ENCODE assay signal across 11 mouse cellular contexts in the genomic region with DNA sequence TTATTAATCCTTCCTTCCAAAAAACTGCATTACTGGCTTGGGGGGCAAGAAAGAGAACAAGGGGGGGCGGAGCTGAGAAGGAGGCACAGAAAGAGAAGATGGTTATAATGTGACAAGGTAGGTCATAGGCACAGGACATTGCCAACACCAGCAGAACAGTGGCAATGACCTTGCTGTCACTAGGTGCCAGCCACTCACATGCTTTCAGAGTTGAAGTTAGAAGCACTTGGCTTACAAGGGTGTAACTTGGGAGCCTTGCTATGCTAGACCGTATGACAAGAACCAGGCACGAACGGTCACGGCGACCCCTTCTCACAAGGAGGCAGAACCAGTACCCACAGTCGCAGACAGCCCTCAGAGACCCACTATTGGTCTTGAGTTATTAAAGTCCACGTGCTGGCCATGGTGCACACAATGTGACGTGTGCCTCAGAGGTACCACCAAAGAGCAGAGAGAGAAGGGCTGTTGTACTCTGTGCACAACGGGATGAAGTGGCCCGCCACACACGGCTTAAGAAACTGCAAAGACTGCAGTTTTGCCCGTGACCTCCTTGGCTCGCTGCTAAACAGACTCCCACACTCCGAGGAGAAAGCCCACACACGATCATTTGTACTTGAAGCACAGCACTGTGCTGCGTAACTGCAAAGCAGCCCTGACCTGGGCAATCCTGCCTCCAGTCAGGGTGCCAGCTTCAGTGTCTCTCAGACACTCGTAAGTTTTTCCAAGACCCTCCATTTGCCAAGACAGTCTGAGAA. TPM values are rescaled to one million over a fixed set of nuclear protein-coding genes. Genes with fewer than 3 reads are reported as not detected.
DNase-seq lines count a peak whose midpoint lies in the region; ATAC-seq and TF ChIP-seq lines count a peak whose summit lies in the region.
"Had no signal": no experiment of that assay in that cellular context is flagged by ENCODE, and none has a peak within 500 bp of the region (broad histone marks: within the 10 kb centered on the region; RNA-seq: fewer than 3 reads in every experiment).

No protein-coding gene starts in this region.

- no peak overlapping the region for H3K4me2 ChIP-seq in forebrain, postnatal 0 days (ENCODE audit: low read depth)
- H3K4me2 ChIP-seq in forebrain, embryonic 15.5 days (replicated peaks), result no peak overlapping the region
- H3K4me2 ChIP-seq: heart, embryonic 12.5 days had no signal

- 0 out of 2 replicates have a peak, but pooled peaks cover 4% of the 10 kb centered on the region for H3K4me1 ChIP-seq in forebrain, postnatal 0 days (ENCODE audit: insufficient read depth)
- H3K4me1 ChIP-seq in forebrain, embryonic 15.5 days, result peaks cover 6% of the 10 kb centered on the region

- ATAC-seq in forebrain, postnatal 0 days, result peak; percentile 61
- ATAC-seq in forebrain, embryonic 15.5 days (replicated peaks), result no peak
- no peak for ATAC-seq in erythroblast, adult 5-6 weeks (replicated peaks; ENCODE audit: low FRiP score, poor library complexity, severe bottlenecking)

- TF ChIP-seq POLR2A in brain, embryonic 14.5 days (IDR thresholded peaks at IDR 0.05; ENCODE audit: borderline replicate concordance, extremely low read depth, insufficient read depth, insufficient read length, poor library complexity, severe bottlenecking), result no peak

- peaks cover 16% of the 10 kb centered on the region for H3K36me3 ChIP-seq in forebrain, postnatal 0 days (ENCODE audit: insufficient read depth)
- H3K36me3 ChIP-seq in forebrain, embryonic 15.5 days, result no peaks in the 10 kb centered on the region

- no peak for DNase-seq in forebrain, postnatal 0 days
- DNase-seq in kidney, adult 11 months, result peak; percentile 42
- no peak for DNase-seq in kidney, adult 18-20 months
- DNase-seq in brain, embryonic 14.5 days (ENCODE audit: low read depth), result peak; percentile 29
- DNase-seq in kidney, postnatal 4 days, result peak; percentile 57 to 69
- no peak for DNase-seq in layer of hippocampus, adult 8-10 months (ENCODE audit: low spot score in 2 of 2)
- DNase-seq: liver; thymus, postnatal 36 days had no signal

- no peak overlapping the region for H3K4me3 ChIP-seq in forebrain, postnatal 0 days (ENCODE audit: low read depth, low read length)
- H3K4me3 ChIP-seq in forebrain, embryonic 15.5 days, result no peak overlapping the region
- H3K4me3 ChIP-seq: heart, embryonic 12.5 days had no signal

- no peaks in the 10 kb centered on the region for H3K9me3 ChIP-seq in forebrain, postnatal 0 days (ENCODE audit: low read length)
- H3K9me3 ChIP-seq in forebrain, embryonic 15.5 days, result no peaks in the 10 kb centered on the region
- H3K9me3 ChIP-seq: heart, embryonic 12.5 days had no signal

- no peak overlapping the region for H3K27ac ChIP-seq in forebrain, postnatal 0 days (ENCODE audit: low read depth, low read length)
- no peak overlapping the region for H3K27ac ChIP-seq in forebrain, embryonic 15.5 days (replicated peaks)

- H3K27me3 ChIP-seq in forebrain, postnatal 0 days (ENCODE audit: insufficient read depth, low read length), result no peaks in the 10 kb centered on the region
- no peaks in the 10 kb centered on the region for H3K27me3 ChIP-seq in forebrain, embryonic 15.5 days
- H3K27me3 ChIP-seq: heart, embryonic 12.5 days had no signal

- 64% methylated on average over 18 of the region's 18 CpGs for WGBS in forebrain, postnatal 0 days
- 73% methylated on average over 18 of the region's 18 CpGs for WGBS in forebrain, embryonic 15.5 days

- TF ChIP-seq CTCF in forebrain, postnatal 0 days (IDR thresholded peaks at IDR 0.05; ENCODE audit: low read depth), result no peak
- TF ChIP-seq CTCF in brain, embryonic 14.5 days (IDR thresholded peaks at IDR 0.05; ENCODE audit: borderline replicate concordance, extremely low read depth, insufficient read depth, insufficient read length), result no peak

- H3K9ac ChIP-seq in forebrain, postnatal 0 days, result no peak overlapping the region
- no peak overlapping the region for H3K9ac ChIP-seq in forebrain, embryonic 15.5 days (replicated peaks)

RNA-seq across cellular contexts. Expression of a gene that starts 40.8 kb away (rescaled TPM):
- total RNA-seq in forebrain, postnatal 0 days (2014; rRNA removed), result 27.5 and 34.0 TPM in 2 replicates
- polyA plus RNA-seq in forebrain, postnatal 0 days (2015; fragmentation: Nextera tagmentation; extraction: Ambion mirVana), result 13.2 and 15.3 TPM in 2 replicates
- polyA plus RNA-seq in forebrain, embryonic 15.5 days (2015; fragmentation: Nextera tagmentation; extraction: Ambion mirVana), result 23.3 and 24.4 TPM in 2 replicates
- polyA plus RNA-seq in brain, embryonic 14.5 days (2012; rRNA removed), result 26.2 and 29.7 TPM in 2 replicates
- 10 to 100 TPM; 52.6 to 80.4 (median 63.4) TPM for total RNA-seq in layer of hippocampus, adult 8-10 months (2022)
- total RNA-seq in erythroblast, adult 5-6 weeks (2015; ENCODE audit: low replicate concordance), result 49.7 and 52.8 TPM in 2 replicates
- 41.9 and 53.8 TPM in 2 replicates for total RNA-seq in erythroblast, adult 5-6 weeks (2017; ENCODE audit: low replicate concordance)

Comparison
In these comparisons a context has a peak if more than half of its experiments do, and no peak if none do; other contexts are left out.
1. DNase-seq: peak in kidney, adult 11 months (single experiment), brain, embryonic 14.5 days (single experiment) and kidney, postnatal 4 days (2 of 2); none in forebrain, postnatal 0 days (single experiment), kidney, adult 18-20 months (single experiment) and layer of hippocampus, adult 8-10 months (0 of 2).